Mouse (Mus musculus): ENCODE results near the gene 1520401A03Rik. TPM values are rescaled to one million over a fixed set of nuclear protein-coding genes. Genes with fewer than 3 reads are reported as not detected.

Gene 1520401A03Rik
- polyA plus RNA-seq, 1 experiment from 2014 or later: 0.11 TPM

GRCm38 (mm10) chr17:23725999-23726757 lies 3.6 kb upstream of the 1520401A03Rik start, which contains the start of gene Pkmyt1:
TSS of gene Pkmyt1 (plus strand) at chr17:23726336.
- no peaks in the 10 kb centered on the region for H3K36me3 ChIP-seq
- 1% methylated on average over 71 of the region's 73 CpGs for WGBS
- ATAC-seq (ENCODE audit: extremely low read depth, insufficient number of reproducible peaks, low FRiP score, low TSS enrichment): peak; percentile 89
- peak within 1 kb of the TSS; percentile 76 for H3K4me3 ChIP-seq
- no peaks in the 10 kb centered on the region for H3K27me3 ChIP-seq (replicated peaks)
- H3K4me1 ChIP-seq: peaks cover 20% of the 10 kb centered on the region
- peak within 1 kb of the TSS; percentile 87 for H3K9ac ChIP-seq
- H3K9me3 ChIP-seq: no peaks in the 10 kb centered on the region
- H3K27ac ChIP-seq (replicated peaks): peak within 1 kb of the TSS; percentile 90
- H3K4me2 ChIP-seq: peak within 1 kb of the TSS; percentile 73

GRCm38 (mm10) chr17:23725477-23725876 lies 2.9 kb upstream of the 1520401A03Rik start:
- Histone ChIP-seq H3K36me3 (no peaks in the 10 kb centered on the region), H3K4me1 (peaks cover 17% of the 10 kb centered on the region), H3K27me3 (replicated peaks) (0 out of 2 replicates have a peak, but pooled peaks cover 3% of the 10 kb centered on the region), H3K4me2 (peak overlapping the region; percentile 73), H3K9ac (peak overlapping the region; percentile 79), H3K4me3 (peak overlapping the region; percentile 76), H3K27ac (replicated peaks) (peak overlapping the region; percentile 59), H3K9me3 (no peaks in the 10 kb centered on the region)
- no peak for ATAC-seq (ENCODE audit: extremely low read depth, insufficient number of reproducible peaks, low FRiP score, low TSS enrichment)
- 60% methylated on average over 4 of the region's 4 CpGs for WGBS

GRCm38 (mm10) chr17:23721886-23722285 lies 697 bp downstream of the 1520401A03Rik start:
- Histone ChIP-seq H3K9me3 (no peaks in the 10 kb centered on the region), H3K4me2 (no peak overlapping the region), H3K4me1 (peaks cover 7% of the 10 kb centered on the region), H3K27me3 (replicated peaks) (peaks cover 24% of the 10 kb centered on the region), H3K9ac (no peak overlapping the region), H3K36me3 (no peaks in the 10 kb centered on the region), H3K27ac (replicated peaks) (no peak overlapping the region), H3K4me3 (no peak overlapping the region)
- no peak for ATAC-seq (ENCODE audit: extremely low read depth, insufficient number of reproducible peaks, low FRiP score, low TSS enrichment)
- 83% methylated on average over 2 of the region's 2 CpGs for WGBS

- WGBS: 23% methylated on average over 1 of the region's 1 CpGs
- Histone ChIP-seq H3K4me2 (no peak overlapping the region), H3K4me1 (no peaks in the 10 kb centered on the region), H3K9ac (no peak overlapping the region), H3K36me3 (no peaks in the 10 kb centered on the region), H3K27ac (replicated peaks) (no peak overlapping the region), H3K4me3 (no peak overlapping the region), H3K9me3 (no peaks in the 10 kb centered on the region), H3K27me3 (replicated peaks) (peaks cover 27% of the 10 kb centered on the region)
- no peak for ATAC-seq (ENCODE audit: extremely low read depth, insufficient number of reproducible peaks, low FRiP score, low TSS enrichment)
Measured at GRCm38 (mm10) chr17:23719455-23719854, 3.1 kb downstream of the 1520401A03Rik start.

GRCm38 (mm10) chr17:23717003-23717402 lies 5.6 kb downstream of the 1520401A03Rik start:
- no peak overlapping the region for H3K9ac ChIP-seq
- peaks cover 42% of the 10 kb centered on the region for H3K27me3 ChIP-seq (replicated peaks)
- H3K9me3 ChIP-seq: no peaks in the 10 kb centered on the region
- no peaks in the 10 kb centered on the region for H3K36me3 ChIP-seq
- H3K4me3 ChIP-seq: no peak overlapping the region
- H3K4me2 ChIP-seq: no peak overlapping the region
- 50% methylated on average over 2 of the region's 2 CpGs for WGBS
- H3K27ac ChIP-seq (replicated peaks): no peak overlapping the region
- no peaks in the 10 kb centered on the region for H3K4me1 ChIP-seq
- no peak for ATAC-seq (ENCODE audit: extremely low read depth, insufficient number of reproducible peaks, low FRiP score, low TSS enrichment)

- no peaks in the 10 kb centered on the region for H3K36me3 ChIP-seq
- no peak overlapping the region for H3K4me3 ChIP-seq
- H3K27ac ChIP-seq (replicated peaks): no peak overlapping the region
- WGBS: 0% methylated on average over 3 of the region's 3 CpGs
- no peaks in the 10 kb centered on the region for H3K9me3 ChIP-seq
- H3K9ac ChIP-seq: no peak overlapping the region
- no peak for ATAC-seq (ENCODE audit: extremely low read depth, insufficient number of reproducible peaks, low FRiP score, low TSS enrichment)
- no peak overlapping the region for H3K4me2 ChIP-seq
- peaks cover 75% of the 10 kb centered on the region for H3K27me3 ChIP-seq (replicated peaks)
- no peaks in the 10 kb centered on the region for H3K4me1 ChIP-seq
Measured at GRCm38 (mm10) chr17:23706212-23706611, 16.4 kb downstream of the 1520401A03Rik start.

- no peak for ATAC-seq (ENCODE audit: extremely low read depth, insufficient number of reproducible peaks, low FRiP score, low TSS enrichment)
- Histone ChIP-seq H3K4me3 (no peak overlapping the region), H3K9me3 (no peaks in the 10 kb centered on the region), H3K9ac (no peak overlapping the region), H3K4me2 (no peak overlapping the region), H3K27me3 (replicated peaks) (peaks cover 77% of the 10 kb centered on the region), H3K4me1 (no peaks in the 10 kb centered on the region), H3K36me3 (no peaks in the 10 kb centered on the region), H3K27ac (replicated peaks) (no peak overlapping the region)
- 57% methylated on average over 7 of the region's 7 CpGs for WGBS
Measured at GRCm38 (mm10) chr17:23705525-23706104, 17.0 kb downstream of the 1520401A03Rik start.

GRCm38 (mm10) chr17:23704741-23705140 lies 17.8 kb downstream of the 1520401A03Rik start:
- 49% methylated on average over 7 of the region's 7 CpGs for WGBS
- H3K27me3 ChIP-seq (replicated peaks): peaks cover 77% of the 10 kb centered on the region

GRCm38 (mm10) chr17:23703301-23703700 lies 19.3 kb downstream of the 1520401A03Rik start:
- no peak overlapping the region for H3K9ac ChIP-seq
- no peak overlapping the region for H3K4me2 ChIP-seq
- no peaks in the 10 kb centered on the region for H3K9me3 ChIP-seq
- peaks cover 85% of the 10 kb centered on the region for H3K27me3 ChIP-seq (replicated peaks)
- peaks cover 10% of the 10 kb centered on the region for H3K4me1 ChIP-seq
- no peak for ATAC-seq (ENCODE audit: extremely low read depth, insufficient number of reproducible peaks, low FRiP score, low TSS enrichment)
- no peak overlapping the region for H3K27ac ChIP-seq (replicated peaks)
- WGBS: 73% methylated on average over 9 of the region's 9 CpGs
- no peaks in the 10 kb centered on the region for H3K36me3 ChIP-seq
- no peak overlapping the region for H3K4me3 ChIP-seq

More at GRCm38 (mm10) chr17:23704741-23705140, 17.8 kb downstream of the 1520401A03Rik start:
- H3K4me3 ChIP-seq: no peak overlapping the region
- no peaks in the 10 kb centered on the region for H3K9me3 ChIP-seq
- ATAC-seq (ENCODE audit: extremely low read depth, insufficient number of reproducible peaks, low FRiP score, low TSS enrichment): no peak
- H3K36me3 ChIP-seq: no peaks in the 10 kb centered on the region
- 0 out of 2 replicates have a peak, but pooled peaks cover 2% of the 10 kb centered on the region for H3K4me1 ChIP-seq
- H3K4me2 ChIP-seq: no peak overlapping the region
- H3K9ac ChIP-seq: no peak overlapping the region
- H3K27ac ChIP-seq (replicated peaks): no peak overlapping the region

GRCm38 (mm10) chr17:23700079-23700478 lies 22.5 kb downstream of the 1520401A03Rik start:
- peak; percentile 86 for ATAC-seq (ENCODE audit: extremely low read depth, insufficient number of reproducible peaks, low FRiP score, low TSS enrichment)
- no peaks in the 10 kb centered on the region for H3K36me3 ChIP-seq
- peak overlapping the region; percentile 81 for H3K9ac ChIP-seq
- H3K27ac ChIP-seq (replicated peaks): no peak overlapping the region
- peak overlapping the region; percentile 100 for H3K4me2 ChIP-seq
- H3K4me1 ChIP-seq: peaks cover 10% of the 10 kb centered on the region
- peak overlapping the region; percentile 76 for H3K4me3 ChIP-seq
- peaks cover 88% of the 10 kb centered on the region for H3K27me3 ChIP-seq (replicated peaks)
- no peaks in the 10 kb centered on the region for H3K9me3 ChIP-seq
- under 1% methylated on average over 28 of the region's 28 CpGs for WGBS

- Histone ChIP-seq H3K36me3 (no peaks in the 10 kb centered on the region), H3K9ac (peak overlapping the region; percentile 81), H3K4me3 (peak overlapping the region; percentile 76), H3K9me3 (no peaks in the 10 kb centered on the region), H3K27me3 (replicated peaks) (peaks cover 89% of the 10 kb centered on the region), H3K4me1 (peaks cover 10% of the 10 kb centered on the region), H3K4me2 (peak overlapping the region; percentile 100), H3K27ac (replicated peaks) (no peak overlapping the region)
- ATAC-seq (ENCODE audit: extremely low read depth, insufficient number of reproducible peaks, low FRiP score, low TSS enrichment): no peak
- WGBS: under 1% methylated on average over 85 of the region's 101 CpGs
Measured at GRCm38 (mm10) chr17:23699131-23700077, 23.2 kb downstream of the 1520401A03Rik start.
